Comparison of ENCODE assay signal across 10 mouse cellular contexts in the genomic region with DNA sequence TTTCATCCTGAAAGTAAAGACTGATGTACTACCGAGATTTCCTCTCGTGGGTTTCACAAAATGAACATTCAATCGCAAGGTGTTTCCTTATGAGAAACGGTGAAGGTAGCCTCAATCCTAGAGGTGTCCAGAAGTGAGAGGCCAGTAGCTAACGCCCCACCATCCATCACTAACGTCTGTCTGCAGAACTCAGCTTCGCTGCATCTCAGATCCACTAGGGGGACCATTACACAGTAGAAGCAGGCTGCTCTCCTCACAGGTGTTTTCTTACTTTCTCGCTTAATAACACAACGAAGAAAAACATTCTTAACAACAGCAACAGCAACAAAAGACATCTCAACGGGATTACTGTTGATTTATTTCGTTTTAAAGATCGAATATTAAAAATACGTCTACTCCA.
DNase-seq lines count a peak whose midpoint lies in the region; ATAC-seq lines count a peak whose summit lies in the region.
"Had no signal": no experiment of that assay in that cellular context is flagged by ENCODE, and none has a peak within 500 bp of the region (broad histone marks: within the 10 kb centered on the region; RNA-seq: fewer than 3 reads in every experiment).

No protein-coding gene starts in this region.

- no peaks in the 10 kb centered on the region for H3K27me3 ChIP-seq in kidney, embryonic 15.5 days
- H3K27me3 ChIP-seq: heart, embryonic 12.5 days; midbrain, embryonic 13.5 days had no signal

- no peaks in the 10 kb centered on the region for H3K36me3 ChIP-seq in kidney, embryonic 15.5 days
- H3K36me3 ChIP-seq: heart, embryonic 12.5 days had no signal

- H3K9me3 ChIP-seq in kidney, embryonic 15.5 days (replicated peaks), result peaks cover 5% of the 10 kb centered on the region; the same call in 1 of the 2 replicates

- no peaks in the 10 kb centered on the region for H3K4me1 ChIP-seq in kidney, embryonic 15.5 days
- H3K4me1 ChIP-seq: heart, embryonic 12.5 days had no signal

- no peak overlapping the region for H3K4me2 ChIP-seq in kidney, embryonic 15.5 days
- H3K4me2 ChIP-seq: heart, embryonic 12.5 days; midbrain, embryonic 13.5 days had no signal

- H3K4me3 ChIP-seq in kidney, embryonic 15.5 days (replicated peaks), result no peak overlapping the region
- H3K4me3 ChIP-seq: heart, embryonic 12.5 days; midbrain, embryonic 13.5 days had no signal

- ATAC-seq in kidney, embryonic 15.5 days (replicated peaks; ENCODE audit: low FRiP score), result no peak
- ATAC-seq: midbrain, embryonic 13.5 days had no signal

- no peak overlapping the region for H3K27ac ChIP-seq in kidney, embryonic 15.5 days
- H3K27ac ChIP-seq: midbrain, embryonic 13.5 days had no signal

- no peak overlapping the region for H3K9ac ChIP-seq in kidney, embryonic 15.5 days
- H3K9ac ChIP-seq: heart, embryonic 12.5 days; midbrain, embryonic 13.5 days had no signal

- DNase-seq in cerebellum, postnatal 10 days, result peak; percentile 70 to 72
- DNase-seq in cerebellum, adult 9-10 months, result no peak
- DNase-seq in kidney, postnatal 14 days, result peak; percentile 13
- DNase-seq in embryo, embryonic 10 days (ENCODE audit: low spot score), result peak; percentile 67
- DNase-seq in lung, postnatal 36 days, result peak; percentile 17
- no peak for DNase-seq in adrenal gland, postnatal 14 days
- DNase-seq in T-cell, adult 2 months (ENCODE audit: low spot score), result no peak

- 71% methylated on average over 13 of the region's 13 CpGs for whole genome bisulfite sequencing in kidney, embryonic 15.5 days

Comparison
In these comparisons a context has a peak if more than half of its experiments do, and no peak if none do; other contexts are left out.
1. DNase-seq: peak in cerebellum, postnatal 10 days (2 of 2), kidney, postnatal 14 days (single experiment), embryo, embryonic 10 days (single experiment) and lung, postnatal 36 days (single experiment); none in cerebellum, adult 9-10 months (single experiment), adrenal gland, postnatal 14 days (single experiment) and T-cell, adult 2 months (single experiment).